Mouse (Mus musculus): Measurements from ENCODE around the gene Fbxo28. TPM values are rescaled to one million over a fixed set of nuclear protein-coding genes. Genes with fewer than 3 reads are reported as not detected.
"Not testable (repeated sequence)": the region's sequence is repeated elsewhere in the genome, so short reads cannot be mapped to it uniquely, and the experiment has no call there.

The Fbxo28 gene
- total RNA-seq, 2 experiments from 2014 or later = 32.9 to 35.1 TPM

DNA sequence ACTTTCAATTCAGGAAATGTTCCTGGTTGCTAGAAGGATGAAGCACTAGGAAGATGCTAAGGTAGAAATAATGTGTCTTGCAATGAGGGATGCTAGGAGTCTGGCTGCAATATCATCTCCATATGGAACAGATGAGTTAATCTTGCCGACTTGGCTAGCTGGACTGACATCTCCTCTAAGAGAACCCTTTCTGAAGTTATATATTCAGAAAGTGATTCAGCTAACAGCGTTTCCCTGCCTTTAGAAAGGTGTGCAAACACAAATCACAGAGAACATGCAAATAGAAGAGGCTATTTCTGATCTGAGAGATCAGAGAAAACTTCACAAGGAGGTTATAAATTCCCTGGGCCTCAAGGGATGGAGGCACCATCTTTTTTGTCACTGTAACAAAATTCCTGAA is 4.4 kb upstream of the Fbxo28 start:
- DNase-seq (ENCODE audit: low spot score in 2 of 2) = no peak

DNA sequence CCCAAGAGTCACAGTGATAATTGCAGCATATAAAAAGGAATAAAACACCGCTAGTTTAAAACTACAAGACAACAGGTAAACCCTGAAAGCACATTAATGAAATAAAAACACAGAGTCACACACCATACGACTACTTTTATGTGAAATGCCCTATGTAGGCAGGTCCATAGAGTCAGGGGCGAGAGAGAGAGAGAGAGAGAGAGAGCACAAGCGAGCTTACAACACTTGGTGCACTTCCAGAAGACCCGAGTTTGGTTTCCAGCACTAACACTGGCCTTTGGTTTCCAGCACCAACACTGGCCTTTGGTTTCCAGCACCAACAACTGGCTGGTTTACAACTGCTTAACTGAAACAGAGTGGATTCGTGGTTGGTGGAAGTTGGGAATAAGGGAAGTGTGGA is 564 bp upstream of the Fbxo28 start:
- DNase-seq (ENCODE audit: low spot score in 2 of 2) = no peak

DNA sequence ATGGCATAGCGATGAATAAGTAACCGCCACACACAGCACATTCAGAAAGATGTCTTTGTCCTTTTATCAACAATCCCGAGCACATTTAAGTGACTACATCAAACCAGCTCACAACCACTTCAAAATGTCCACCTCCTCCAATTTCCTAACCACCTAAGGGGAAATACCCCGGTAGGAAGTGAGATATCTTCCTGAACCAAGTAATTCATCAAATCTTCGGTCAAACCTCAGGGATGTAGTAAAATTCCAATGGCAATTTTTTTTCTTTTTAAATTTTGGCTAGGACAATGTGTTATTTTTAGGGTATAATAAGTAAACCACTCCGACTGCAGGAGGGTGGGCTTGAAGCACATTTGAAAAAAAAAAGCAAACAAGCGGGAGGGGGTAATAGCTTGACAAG is 1.1 kb downstream of the Fbxo28 start:
- no peak for DNase-seq (ENCODE audit: low spot score in 2 of 2)

DNA sequence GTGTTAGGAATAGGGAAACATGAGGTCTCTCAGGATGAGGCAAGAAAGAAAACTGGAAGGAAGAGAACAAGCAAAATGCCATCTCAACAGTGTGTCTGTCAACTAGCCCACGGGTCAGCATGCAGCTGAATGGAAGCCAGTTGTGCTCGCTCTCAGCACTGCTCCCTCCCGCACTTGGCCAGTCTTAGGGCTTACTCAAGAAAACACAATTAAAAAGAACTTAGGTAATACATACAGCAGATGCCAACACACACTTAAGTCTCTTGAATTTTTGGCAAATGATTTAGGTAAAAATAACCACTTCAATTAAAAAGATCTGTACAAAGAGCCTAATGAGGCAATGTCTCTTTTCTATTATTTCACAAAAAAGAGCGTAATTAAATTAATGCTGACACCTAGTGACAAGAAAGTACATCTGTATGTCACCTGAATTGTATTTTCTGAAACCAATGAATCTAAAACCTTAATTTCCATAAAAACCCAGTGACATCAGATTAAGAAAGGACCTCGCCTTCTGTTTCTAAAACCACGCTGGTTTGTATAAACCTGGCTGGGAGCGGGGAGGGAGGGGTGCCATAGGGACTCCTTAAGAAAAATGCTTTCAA is 2.4 kb downstream of the Fbxo28 start:
- DNase-seq (ENCODE audit: low spot score in 2 of 2) = no peak

DNA sequence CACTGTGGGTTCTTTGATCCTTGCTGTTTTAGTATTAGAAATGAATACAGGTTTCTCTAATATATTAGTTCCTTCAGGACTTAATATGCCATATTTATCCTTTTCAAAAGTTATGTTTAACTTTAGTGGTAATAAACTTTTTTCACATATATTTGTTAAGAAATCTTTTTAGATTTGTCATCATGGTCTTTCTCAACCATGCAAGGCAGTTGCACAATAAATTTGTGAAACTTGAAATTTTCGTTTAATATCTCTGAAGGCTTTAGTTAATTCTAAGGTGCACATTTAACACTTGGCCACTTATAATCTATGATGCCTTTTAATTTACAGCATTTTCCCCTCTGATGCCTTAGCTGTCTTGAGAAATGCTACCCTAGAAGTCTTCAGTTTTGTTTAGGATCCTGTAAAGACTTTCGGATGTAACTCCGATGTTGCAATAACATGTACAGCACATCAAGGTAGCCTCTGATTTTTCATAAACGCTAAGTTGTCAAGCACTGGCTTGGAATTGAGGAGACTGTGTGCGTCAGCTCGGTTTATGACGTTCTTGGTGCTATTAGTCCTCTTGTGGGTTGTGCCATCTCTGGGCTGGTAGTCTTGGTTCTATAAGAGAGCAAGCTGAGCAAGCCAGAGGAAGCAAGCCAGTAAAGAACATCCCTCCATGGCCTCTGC is 7.5 kb downstream of the Fbxo28 start:
- no peak for DNase-seq (ENCODE audit: low spot score in 2 of 2)

DNA sequence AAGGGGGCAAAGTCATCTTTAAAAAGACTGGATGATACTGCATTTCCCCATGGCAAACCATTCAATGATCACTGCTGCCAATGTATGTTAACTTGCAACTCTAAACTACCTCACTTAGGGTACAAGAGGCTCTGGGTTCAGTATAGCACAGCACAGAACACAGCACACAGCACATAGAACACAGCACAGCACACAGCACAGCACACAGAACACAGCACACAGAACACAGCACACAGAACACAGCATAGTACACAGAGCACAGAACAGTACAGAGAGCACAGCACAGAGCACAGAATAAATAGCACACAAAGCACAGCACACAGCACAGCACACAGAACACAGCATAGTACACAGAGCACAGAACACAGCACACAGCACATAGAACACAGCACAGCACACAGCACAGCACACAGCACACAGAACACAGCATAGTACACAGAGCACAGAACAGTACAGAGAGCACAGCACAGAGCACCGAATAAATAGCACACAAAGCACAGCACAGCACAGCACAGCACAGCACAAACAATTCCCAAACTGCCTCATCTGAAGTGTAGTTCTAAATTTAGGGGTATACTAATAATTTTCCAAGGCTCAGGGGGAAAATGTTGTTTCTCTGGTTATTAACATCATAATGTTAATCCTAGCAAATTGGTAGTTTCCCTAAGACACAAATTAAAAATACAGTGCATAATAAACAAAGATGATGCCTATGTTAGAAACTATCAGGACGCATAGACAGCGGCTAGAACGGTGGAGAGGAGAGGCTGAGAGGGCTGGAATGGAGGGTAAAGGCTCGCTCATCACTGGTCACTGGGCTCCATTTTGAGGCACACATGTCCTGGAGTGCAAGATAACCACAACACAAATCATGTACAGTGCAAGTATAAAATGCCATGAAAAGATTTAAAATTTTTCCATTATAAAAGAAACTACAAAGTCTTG is 9.1 kb downstream of the Fbxo28 start:
- DNase-seq (ENCODE audit: low spot score in 2 of 2) = no peak

DNA sequence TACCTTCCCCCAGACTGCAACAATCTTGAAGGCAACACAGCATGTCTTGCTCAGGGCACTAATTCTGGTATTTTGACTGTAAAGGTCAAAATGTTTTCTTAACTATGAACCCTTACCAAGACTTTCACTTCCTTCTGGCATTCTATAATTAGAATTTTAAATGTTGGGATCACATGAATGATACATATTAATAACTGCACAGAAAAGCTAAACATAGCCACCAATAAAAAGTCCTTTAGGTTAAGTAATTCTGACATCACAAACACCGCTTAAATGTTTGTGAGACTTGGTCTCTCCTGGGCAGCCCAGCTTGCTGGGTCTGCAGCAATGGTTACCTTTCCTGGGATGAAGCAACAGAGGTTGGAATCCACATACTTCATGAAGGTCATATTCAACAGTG is 15.5 kb downstream of the Fbxo28 start:
- no peak for DNase-seq (ENCODE audit: low spot score in 2 of 2)

DNA sequence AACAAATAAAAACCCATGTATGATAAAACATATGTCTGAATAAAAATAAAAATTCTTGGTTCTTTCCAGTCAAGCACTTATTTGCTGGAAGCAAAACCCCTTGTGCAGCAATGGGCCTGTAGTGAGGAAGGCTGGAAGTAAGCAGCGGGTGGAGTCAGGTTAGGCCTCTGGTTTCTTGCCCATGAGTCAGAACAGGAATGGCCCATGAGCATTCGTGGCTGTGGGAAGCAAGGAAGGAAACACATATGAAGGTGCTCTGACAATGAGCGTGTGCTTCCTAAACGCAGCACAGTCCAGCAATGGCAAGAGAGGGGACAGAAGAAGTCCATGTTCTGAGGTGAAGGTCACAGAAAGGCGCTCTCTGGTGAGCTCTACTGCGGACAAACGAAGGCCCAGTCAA is 16.9 kb downstream of the Fbxo28 start:
- DNase-seq (ENCODE audit: low spot score in 2 of 2) = no peak

DNA sequence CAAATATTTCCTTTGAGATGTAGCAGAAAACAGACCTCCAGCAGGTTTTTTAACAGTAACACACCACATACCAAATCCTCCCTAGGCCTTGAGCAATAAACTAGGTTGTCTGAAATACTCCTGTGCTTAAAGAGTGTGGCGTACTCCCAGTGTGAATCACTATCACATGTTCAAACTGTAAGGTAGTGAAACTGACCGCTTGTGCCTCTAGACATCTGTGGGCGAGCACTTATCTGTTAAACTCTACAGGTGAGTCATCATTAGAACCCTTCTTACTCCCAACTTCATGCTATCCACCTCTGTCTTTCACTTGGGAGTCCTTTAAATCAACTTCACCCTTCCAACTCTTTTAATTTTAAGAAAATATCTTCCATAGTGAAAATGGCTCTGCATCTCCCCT is 18.3 kb downstream of the Fbxo28 start:
- DNase-seq (ENCODE audit: low spot score in 2 of 2) = no peak

DNA sequence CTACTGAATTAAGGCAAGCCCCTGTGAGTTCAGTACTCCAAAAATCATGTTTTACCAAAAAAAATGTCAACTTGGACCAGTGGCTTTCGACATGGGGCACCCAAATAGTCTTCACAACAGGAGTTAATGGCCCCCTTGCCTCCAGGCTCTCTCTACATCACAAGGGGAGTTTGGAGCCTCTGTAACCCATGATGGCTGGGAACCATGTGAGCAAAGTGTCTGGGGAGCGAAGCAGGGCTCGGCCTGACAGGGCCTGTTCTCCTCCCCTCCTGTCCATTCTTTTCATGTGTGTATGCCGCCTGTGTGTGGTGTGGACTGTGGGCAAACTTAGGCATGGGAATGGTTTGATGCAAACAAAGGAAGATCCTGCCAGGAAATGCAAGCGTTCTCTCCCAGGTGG is 27.2 kb downstream of the Fbxo28 start:
- DNase-seq (ENCODE audit: low spot score in 2 of 2) = no peak

DNA sequence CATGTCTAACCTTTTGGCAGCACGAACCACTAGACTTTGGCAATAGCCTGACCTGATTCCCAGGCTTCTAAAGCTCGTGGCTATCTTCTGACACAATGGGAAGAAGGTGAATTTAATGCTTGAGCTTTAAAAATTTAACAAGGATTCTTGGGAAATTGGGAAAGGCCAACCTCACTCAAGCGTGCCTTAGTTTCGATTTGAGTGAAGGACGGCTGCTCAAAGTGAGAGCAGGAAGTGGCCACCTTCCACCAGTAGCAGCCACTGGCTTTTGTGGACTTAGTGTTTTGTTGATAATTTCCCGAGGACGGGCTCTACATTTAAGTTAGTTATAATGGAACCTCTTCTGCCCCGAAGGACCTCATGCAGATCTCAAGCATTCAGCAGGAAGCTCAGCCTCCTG is 28.2 kb downstream of the Fbxo28 start:
- no peak for DNase-seq (ENCODE audit: low spot score in 2 of 2)

DNA sequence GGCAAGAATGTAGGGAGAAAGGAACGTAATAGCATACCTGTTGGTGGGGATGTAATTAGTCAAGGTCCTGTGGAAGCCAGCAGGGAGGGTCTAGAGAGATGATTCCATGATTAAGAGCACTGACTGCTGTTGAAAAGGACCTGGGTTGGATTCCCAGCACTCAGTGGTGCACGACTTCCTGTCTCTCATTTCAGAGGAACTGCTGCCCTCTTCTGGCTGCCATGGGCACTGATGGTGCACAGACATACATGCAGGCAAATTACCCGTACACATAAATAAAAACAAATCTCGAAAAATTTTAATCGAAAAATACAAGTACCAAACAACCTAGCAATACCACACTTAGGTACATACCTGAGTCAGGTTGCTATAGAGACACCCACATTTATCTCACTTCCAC is 30.1 kb downstream of the Fbxo28 start:
- DNase-seq (ENCODE audit: low spot score in 2 of 2) = no peak

DNA sequence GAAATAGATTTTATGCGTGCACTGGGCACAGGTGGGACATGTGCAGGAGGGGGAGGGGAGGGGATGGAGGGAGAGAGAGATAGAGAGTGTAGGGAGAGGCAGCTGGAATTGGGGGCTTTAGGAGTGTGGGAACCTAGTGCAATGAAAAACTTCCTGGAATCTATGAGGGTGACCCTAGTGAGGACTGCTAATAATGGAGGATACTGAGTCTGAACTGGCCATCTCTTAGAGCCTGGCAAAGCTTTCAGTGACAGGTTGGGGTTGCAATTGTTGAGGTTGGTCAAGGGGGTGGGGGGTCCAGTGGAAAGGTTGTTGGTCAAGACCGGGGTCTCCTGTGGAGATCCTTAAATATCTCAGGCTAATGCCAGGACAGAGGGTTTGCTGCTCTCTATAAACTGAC is 31.1 kb downstream of the Fbxo28 start:
- no peak for DNase-seq (ENCODE audit: low spot score in 2 of 2)

DNA sequence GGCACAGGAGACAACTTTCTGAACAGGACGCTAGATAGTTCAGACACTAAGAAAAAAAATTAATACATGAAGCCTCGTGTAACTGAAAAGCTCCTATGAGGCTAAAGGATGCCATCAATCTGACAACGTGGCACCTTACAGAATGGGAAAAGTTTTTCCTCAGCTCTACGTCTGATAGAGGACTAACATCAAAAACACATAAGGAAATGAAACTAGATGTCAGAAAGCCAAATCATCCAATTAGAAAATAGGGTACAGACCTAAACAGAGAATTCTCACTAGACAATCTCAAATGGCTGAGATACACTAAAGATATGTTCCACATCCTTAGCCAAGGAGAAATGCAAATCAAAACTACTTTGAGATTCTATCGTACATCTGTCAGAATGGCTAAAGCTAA is 32.0 kb downstream of the Fbxo28 start:
- no peak for DNase-seq (ENCODE audit: low spot score in 2 of 2)

DNA sequence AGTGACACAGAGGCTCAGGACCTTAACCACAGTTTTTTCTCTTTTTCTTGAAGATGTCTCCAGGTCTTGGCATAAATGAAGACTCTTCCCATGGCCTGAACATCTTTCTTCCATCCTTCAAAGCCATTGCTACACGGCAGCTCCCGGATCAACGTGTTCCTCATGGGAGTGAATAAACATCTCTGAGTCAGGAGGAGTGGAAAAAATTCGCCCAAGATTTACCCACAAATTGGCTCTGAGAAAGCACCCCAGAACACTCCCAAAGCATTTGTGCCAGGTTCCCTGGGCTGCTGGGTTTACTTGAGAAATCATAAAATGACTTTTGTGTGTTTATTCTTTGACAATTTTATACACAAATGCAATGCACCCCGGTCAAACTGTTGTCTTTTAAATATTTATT is 38.5 kb downstream of the Fbxo28 start:
- DNase-seq (ENCODE audit: low spot score in 2 of 2) = no peak

DNA sequence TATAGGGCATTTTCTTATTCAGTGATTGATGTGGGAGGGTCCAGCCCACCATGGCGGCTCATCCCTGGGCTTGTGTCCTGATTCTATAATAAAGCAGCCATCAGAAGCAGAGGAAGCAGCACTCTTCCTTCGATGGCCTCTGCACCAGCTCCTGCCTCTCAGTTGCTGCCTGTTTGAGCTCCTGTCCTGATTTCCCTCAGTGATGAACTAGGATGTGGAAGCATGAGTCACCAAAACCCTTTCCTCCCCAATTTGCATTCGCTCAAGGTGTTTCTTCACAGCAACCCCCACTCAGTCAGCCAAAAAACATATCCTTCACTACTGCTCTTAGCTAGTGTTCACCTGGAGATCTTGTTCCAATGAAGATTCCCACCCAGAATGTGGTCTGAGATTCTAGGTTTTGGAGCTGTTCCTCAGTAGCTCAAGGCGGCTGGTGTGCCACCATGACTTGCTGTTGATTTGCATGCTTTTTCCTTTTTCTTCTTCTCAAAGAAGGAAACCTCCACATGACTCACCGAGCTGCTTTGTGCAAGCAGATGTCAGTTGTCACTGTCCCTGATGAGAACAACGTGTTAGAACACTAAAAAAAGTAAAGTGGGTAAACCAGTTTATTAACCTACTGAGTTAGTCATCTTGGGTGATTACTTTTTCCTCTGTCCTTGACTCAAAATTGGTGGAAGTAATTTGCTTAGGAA is 39.1 kb downstream of the Fbxo28 start:
- no peak for DNase-seq (ENCODE audit: low spot score in 2 of 2)

DNA sequence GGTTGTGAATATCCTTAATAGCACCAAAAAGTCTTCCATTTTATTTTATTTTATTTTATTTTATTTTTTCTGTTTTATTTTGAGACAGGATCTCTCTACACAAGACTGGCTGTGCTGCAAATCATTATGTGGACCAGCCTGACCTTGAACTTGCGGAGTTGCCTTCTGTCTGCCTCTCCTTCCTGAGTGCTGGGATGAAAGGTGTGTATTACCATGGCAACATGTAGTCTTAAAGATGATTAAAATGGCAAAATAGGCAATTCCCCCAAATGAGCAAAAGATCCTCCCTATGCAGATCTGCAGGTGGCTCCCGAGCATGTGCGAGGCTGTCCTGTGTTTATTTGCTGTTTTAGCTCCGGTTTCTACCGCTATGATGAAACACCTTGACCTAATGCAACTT is 43.6 kb downstream of the Fbxo28 start:
- DNase-seq (ENCODE audit: low spot score in 2 of 2) = no peak

DNA sequence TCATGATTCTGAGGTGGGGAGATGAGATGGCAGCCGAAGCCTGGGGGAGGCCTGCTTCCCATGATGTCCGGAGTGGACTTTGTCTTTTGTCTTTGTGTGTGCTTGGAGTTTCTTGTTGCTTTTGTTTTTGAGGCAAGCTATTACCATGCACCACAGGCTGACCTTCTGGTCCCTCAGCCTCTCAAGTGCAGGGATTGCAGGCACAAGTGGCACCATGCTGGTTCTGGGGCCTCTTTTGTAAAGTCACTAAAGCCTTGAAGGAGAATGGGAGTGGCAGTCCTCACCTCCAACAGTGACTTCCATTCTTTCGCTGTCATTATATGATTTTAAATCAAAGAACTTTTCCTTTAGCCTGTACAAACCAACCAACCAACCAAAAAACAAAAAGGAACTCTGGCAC is 44.2 kb downstream of the Fbxo28 start:
- DNase-seq (ENCODE audit: low spot score in 2 of 2) = no peak

DNA sequence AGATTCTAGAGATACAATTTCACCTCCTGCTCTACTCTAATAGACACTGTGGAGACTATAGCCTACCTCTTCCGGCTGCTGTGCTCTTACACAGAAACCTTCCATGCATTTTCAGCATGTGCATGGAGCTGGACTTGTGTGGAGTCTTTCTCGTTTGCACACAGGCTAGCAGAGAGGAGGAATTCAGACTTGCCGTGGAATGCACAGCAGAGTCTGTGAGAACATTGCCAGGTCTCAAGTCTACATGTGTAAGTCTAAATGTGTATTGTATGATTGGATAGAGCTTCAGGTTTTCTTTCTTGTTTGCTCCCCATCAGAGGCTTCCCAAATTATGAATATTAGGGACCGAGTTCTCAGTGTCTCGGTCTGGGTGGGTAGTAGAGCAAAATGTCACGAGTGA is 44.6 kb downstream of the Fbxo28 start:
- no peak for DNase-seq (ENCODE audit: low spot score in 2 of 2)

DNA sequence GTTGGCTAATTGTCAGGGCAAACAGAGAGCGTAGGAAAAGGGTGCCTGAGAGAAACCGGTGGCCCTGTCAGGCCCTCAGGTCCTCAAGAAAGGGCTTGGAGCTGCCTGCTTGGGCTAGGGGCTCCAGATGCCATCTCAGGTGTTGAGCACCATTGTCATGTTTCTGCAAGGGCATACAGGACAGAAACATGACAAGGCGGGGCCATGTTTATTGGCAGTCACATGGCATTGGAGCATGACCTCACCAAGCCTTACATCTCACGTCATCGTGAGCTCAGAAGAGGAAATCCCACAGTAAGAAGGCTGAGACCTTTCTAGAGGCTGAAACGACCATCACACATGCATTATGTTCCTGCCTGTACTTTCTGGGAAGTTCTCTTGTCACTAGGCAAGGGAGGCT is 45.3 kb downstream of the Fbxo28 start:
- no peak for DNase-seq (ENCODE audit: low spot score in 2 of 2)

DNA sequence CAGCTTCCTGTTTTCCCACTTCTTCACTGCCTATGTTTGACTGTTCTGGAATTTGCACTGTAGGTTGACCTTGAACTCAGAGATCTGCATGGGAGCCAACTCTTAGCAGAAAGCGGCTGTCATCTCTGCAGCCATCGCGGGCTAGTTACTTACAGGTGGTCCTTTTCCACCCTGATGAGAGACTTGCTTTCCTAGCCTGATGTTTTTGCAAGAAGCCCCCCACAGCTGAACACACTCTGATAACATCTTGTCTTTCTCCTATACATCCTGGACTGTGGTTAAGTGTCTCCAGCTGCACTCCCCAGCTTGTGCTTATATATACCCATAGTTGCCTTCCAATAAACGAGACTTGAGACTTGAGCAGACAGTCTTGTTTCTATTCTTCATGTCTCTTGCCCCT is 49.1 kb downstream of the Fbxo28 start:
- DNase-seq (ENCODE audit: low spot score in 2 of 2) = no peak

DNA sequence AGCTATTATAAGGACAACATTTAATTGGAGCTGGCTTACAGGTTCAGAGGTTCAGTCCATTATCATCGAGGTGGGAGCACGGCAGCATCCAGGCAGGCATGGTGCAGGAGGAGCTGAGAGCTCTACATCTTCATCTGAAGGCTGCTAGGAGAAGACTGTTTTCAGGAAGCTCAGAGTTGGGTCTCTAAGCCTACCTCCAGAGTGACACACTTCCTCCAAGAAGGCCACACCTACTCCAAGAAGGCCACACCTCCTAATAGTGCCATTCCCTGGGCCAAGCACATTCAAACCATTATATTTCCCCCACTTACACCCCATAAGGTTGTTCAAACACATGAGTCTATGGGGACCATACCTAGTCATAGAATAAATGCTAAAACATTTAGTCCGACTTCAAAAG is 50.7 kb downstream of the Fbxo28 start:
- not testable (repeated sequence) for DNase-seq (ENCODE audit: low spot score in 2 of 2)
